Mouse (Mus musculus) olfactory bulb, adult 2 months (tissue): ENCODE results near the gene Anks1.

Experiments
- CTCF ChIP-seq: fragments of 200-500 bp; IDR thresholded peaks from 2 replicates; pipeline ENCODE4 v1.5.1; 2012; ENCODE audit warnings: low read depth, mild to moderate bottlenecking, low read length, moderate library complexity; ENCODE audit not compliant: insufficient read depth
- POLR2A ChIP-seq: fragments of 200-500 bp; IDR thresholded peaks from 2 replicates; pipeline ENCODE4 v1.6.1; 2012; ENCODE audit warnings: mild to moderate bottlenecking, low read depth, low read length, moderate library complexity; ENCODE audit not compliant: insufficient read depth

DNA sequence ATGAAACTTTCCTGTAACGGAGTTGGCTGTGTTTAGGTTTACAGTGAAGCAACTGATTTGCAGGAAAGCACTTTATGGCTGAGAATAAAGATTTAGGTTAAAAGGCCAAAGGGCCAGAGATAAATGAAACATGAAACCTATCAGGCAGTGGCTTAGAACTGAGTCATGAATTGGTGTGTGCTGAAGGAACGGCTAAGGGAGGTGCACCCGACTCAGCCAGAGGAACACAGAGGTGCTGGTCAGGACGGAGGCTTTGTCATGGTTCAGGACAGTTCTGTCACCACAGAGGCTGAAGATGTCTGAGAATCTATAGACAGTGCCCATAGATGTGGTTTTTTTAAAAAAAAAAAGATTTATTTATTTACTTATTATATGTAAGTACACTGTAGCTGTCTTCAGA is 5.6 kb downstream of the Anks1 start:
- TF ChIP-seq CTCF (no peak), POLR2A (no peak)
